Mouse (Mus musculus) CD4-positive, CD25-positive, alpha-beta regulatory T cell (primary cell): ENCODE results near the gene Dera. TPM values are rescaled to one million over a fixed set of nuclear protein-coding genes. Genes with fewer than 3 reads are reported as not detected.

ENCODE experiments used
- polyA plus RNA-seq: library from polyadenylated mRNA; unstranded; fragments of 100-300 nt; shearing (Covaris generic); gene quantifications from one replicate; pipeline ENCODE4 v1.2.1, GENCODE M21; 2017

The Dera gene
- 72.5 TPM for polyA plus RNA-seq

GRCm38 (mm10) chr6:137754056-137754856 is at the start of gene Dera:
Gene Dera, plus strand, starts transcription at chr6:137754546.

GRCm38 (mm10) chr6:137734846-137735609 is 19.3 kb upstream of the Dera start, which contains the start of gene Strap:
Gene Strap, plus strand, starts transcription at chr6:137735078.

Other genes with a start within 250 kb of the Dera start
- gene Eps8, start 99.7 kb upstream of the Dera start, polyA plus RNA-seq = 0.71 TPM
- 108 TPM for gene Strap, start 19.5 kb upstream of the Dera start, polyA plus RNA-seq